Mouse (Mus musculus) cortical plate, adult 2 months (tissue): ENCODE measurements around the gene Itgb1.
A peak's percentile ranks its signal among the peaks of the same experiment; 100 is the strongest.

Experiments
- CTCF ChIP-seq: fragments of 200-500 bp; IDR thresholded peaks from 2 replicates; pipeline ENCODE4 v1.5.1; 2011; ENCODE audit warnings: mild to moderate bottlenecking, control low read depth, low read length; ENCODE audit not compliant: insufficient read depth; ENCODE audit errors: extremely low read depth
- POLR2A ChIP-seq: fragments of 200-500 bp; IDR thresholded peaks from 2 replicates; pipeline ENCODE4 v1.6.1; 2011; ENCODE audit warnings: mild to moderate bottlenecking, low read length, control low read depth; ENCODE audit not compliant: insufficient read depth; ENCODE audit errors: extremely low read depth

DNA sequence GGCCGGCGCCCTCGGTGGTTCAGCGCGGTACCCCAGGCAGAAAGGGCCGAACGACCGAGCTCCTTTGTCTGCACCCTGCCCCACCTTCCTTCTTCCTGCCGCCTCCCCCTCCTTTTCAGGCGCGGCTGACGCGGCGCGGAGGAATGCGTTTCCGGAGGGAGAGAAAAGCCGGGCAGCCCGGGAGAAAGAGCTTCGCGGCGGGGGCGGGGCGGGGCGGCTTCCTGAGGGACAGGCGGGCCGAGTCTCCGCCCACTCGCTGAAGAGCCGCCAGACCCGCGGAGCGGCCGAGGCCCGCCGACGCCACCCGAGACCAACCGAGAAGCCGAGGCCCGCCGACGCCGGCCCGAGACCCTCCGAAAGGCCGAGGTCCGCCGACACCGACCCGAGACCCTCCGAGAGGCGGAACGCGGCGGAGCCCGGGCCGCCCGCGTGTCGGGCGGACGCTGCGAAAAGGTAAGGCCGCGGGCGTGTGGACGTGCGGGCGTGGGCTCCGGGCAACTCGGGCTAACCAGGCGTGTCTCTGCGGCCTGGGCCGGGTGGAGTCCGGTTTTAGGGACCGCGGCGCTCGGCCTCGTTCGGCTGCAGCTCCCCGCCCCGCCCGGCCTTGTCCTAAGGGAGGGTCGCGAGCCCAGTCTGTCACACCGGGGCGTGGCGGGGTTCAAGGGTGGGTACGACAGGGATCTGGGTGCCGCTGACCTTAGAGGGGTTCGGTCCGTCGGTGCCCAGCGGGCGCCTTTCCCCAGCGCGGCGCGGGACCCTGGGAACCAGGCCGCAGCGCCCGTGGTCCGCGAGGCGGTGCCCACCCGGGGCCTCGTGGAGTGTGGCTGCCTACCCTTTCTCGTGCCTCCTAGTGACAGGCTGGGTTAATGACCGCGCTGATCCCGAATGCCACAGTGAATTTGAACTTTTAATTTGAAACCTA lies at the start of gene Itgb1:
- TF ChIP-seq CTCF = 0 out of 2 replicates have a peak, but pooled peaks have one; percentile 6
- peak; percentile 53; the same call in 1 of the 2 replicates for TF ChIP-seq POLR2A
